Mouse (Mus musculus) liver, postnatal 0 days (tissue): Measurements from ENCODE around the gene Zmat3. TPM values are rescaled to one million over a fixed set of nuclear protein-coding genes. Genes with fewer than 3 reads are reported as not detected.

Experiments used
- ATAC-seq: fragments of 200-750 bp; cut with Nextera tagmentation; 2 replicates; pipeline ENCODE4 v1.8.0; 2017; ENCODE audit warnings: mild to moderate bottlenecking, moderate library complexity
- DNase-seq: peaks from one replicate; pipeline ENCODE4 v3.0.0-alpha.2; 2016
- H3K27ac ChIP-seq: fragments of 300-500 bp; sonication (generic); 2 replicates; pipeline ENCODE4 v1.5.1; 2014; ENCODE audit warnings: antibody characterized with exemption, moderate library complexity, mild to moderate bottlenecking, low read depth
- H3K27me3 ChIP-seq: fragments of 300-500 bp; sonication (generic); 2 replicates; pipeline ENCODE4 v1.6.1; 2014; ENCODE audit warnings: low read length, control low read depth, mixed read lengths; ENCODE audit not compliant: insufficient read depth
- H3K36me3 ChIP-seq: fragments of 300-500 bp; sonication (generic); replicated peaks from 2 replicates; pipeline ENCODE4 v1.6.1; 2014; ENCODE audit warnings: mild to moderate bottlenecking, control low read depth, low read length, moderate library complexity, mixed read lengths; ENCODE audit not compliant: insufficient read depth
- H3K4me1 ChIP-seq: fragments of 300-500 bp; sonication (generic); 2 replicates; pipeline ENCODE4 v1.6.1; 2014; ENCODE audit warnings: antibody characterized with exemption, mild to moderate bottlenecking, control low read depth; ENCODE audit not compliant: insufficient read depth
- H3K4me2 ChIP-seq: fragments of 300-500 bp; sonication (generic); 2 replicates; pipeline ENCODE4 v1.6.1; 2014; ENCODE audit warnings: low read depth, mild to moderate bottlenecking, low read length, moderate library complexity, mixed read lengths
- H3K4me3 ChIP-seq: fragments of 300-500 bp; sonication (generic); 2 replicates; pipeline ENCODE4 v1.5.1; 2014; ENCODE audit warnings: low read depth, low read length
- H3K9ac ChIP-seq: fragments of 300-500 bp; sonication (generic); replicated peaks from 2 replicates; pipeline ENCODE4 v1.6.1; 2014; ENCODE audit warnings: mild to moderate bottlenecking, moderate library complexity
- H3K9me3 ChIP-seq: fragments of 300-500 bp; sonication (generic); 2 replicates; pipeline ENCODE4 v1.6.1; 2016; ENCODE audit warnings: mild to moderate bottlenecking, control low read depth, low read length, mixed read lengths
- CTCF ChIP-seq: sonication (generic); IDR thresholded peaks from 2 replicates; pipeline ENCODE4 v1.5.1; 2016; ENCODE audit warnings: antibody characterized with exemption, low read depth
- EP300 ChIP-seq: IDR thresholded peaks from 2 replicates; pipeline ENCODE4 v1.6.1; 2016; ENCODE audit warnings: antibody characterized with exemption, low read depth, mild to moderate bottlenecking
- WGBS: fragments of 180-500 bp; shearing (Covaris S2); extraction: QIAGEN DNeasy Blood & Tissue Kit; methylation state at CpG from one replicate; pipeline ENCODE4 v1.1.7; 2014; ENCODE audit not compliant: insufficient replicate concordance; 5-methylcytosine and 5-hydroxymethylcytosine counted together
- polyA plus RNA-seq: library from polyadenylated mRNA; unstranded; fragments of >200 nt; fragmentation: Nextera tagmentation; extraction: Ambion mirVana; gene quantifications from 2 replicates; pipeline ENCODE4 v1.2.1, GENCODE M21; 2015

Gene Zmat3
- 0.62 and 0.73 TPM in 2 replicates for polyA plus RNA-seq

DNA sequence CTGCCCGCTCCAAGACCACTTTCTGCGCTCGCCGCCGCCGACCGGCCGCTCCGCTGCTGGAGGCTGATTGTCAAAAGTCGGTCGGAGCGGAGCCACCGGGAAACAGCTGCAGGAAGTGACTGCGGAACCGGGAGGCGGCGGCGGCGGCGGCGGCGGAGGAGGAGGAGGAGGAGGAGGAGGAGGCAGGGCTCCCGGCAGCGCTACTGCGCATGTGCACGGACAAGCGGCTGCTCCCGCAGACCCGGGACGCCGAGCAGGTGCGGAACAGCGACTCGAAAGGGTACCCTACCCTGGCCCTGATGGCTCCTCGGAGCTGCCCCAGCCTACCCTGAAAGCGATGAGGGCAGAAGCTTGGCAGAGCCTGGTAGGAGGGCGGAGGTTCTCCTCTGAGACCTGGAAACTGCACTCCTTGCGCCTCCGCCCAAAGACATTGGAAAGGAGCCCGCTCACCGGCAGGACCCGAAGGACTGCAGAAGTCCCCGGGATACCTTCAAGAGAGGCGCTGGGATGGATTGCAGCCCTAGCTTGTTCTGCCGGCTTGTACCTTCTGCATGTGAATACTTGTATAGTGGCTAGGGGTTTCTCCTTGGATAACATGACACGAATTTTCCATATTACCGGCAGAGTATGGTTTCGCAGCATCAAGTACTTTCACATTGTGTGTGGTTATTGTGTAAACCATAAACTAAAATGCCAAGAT, at the start of gene Zmat3:
Zmat3 (minus strand) TSS at position 469 of the 700 bp plus-strand sequence.
- DNase-seq (peak; percentile 84), ATAC-seq (peak; percentile 84)
- Histone ChIP-seq H3K9ac (peak within 1 kb of the TSS; percentile 71), H3K27ac (peak within 1 kb of the TSS; percentile 52; the same call in 1 of the 2 replicates), H3K27me3 (no peaks in the 10 kb centered on the region), H3K4me3 (peak within 1 kb of the TSS; percentile 83), H3K4me1 (peaks cover 6% of the 10 kb centered on the region; the same call in 1 of the 2 replicates), H3K9me3 (no peaks in the 10 kb centered on the region), H3K4me2 (peak within 1 kb of the TSS; percentile 94), H3K36me3 (no peaks in the 10 kb centered on the region)
- 3% methylated on average over 24 of the region's 48 CpGs for WGBS
- no peak for TF ChIP-seq EP300
- TF ChIP-seq CTCF = no peak

GRCm38 (mm10) chr3:32414381-32414780, 48.6 kb upstream of the Zmat3 start:
- Histone ChIP-seq H3K4me1 (peaks cover 6% of the 10 kb centered on the region; the same call in 1 of the 2 replicates), H3K9ac (no peak overlapping the region), H3K27me3 (no peaks in the 10 kb centered on the region), H3K4me3 (no peak overlapping the region), H3K4me2 (no peak overlapping the region), H3K9me3 (no peaks in the 10 kb centered on the region), H3K36me3 (no peaks in the 10 kb centered on the region), H3K27ac (no peak overlapping the region)
- 58% methylated on average over 4 of the region's 4 CpGs for WGBS
- no peak for DNase-seq
- ATAC-seq = no peak
- TF ChIP-seq EP300 (no peak), CTCF (no peak)

DNA sequence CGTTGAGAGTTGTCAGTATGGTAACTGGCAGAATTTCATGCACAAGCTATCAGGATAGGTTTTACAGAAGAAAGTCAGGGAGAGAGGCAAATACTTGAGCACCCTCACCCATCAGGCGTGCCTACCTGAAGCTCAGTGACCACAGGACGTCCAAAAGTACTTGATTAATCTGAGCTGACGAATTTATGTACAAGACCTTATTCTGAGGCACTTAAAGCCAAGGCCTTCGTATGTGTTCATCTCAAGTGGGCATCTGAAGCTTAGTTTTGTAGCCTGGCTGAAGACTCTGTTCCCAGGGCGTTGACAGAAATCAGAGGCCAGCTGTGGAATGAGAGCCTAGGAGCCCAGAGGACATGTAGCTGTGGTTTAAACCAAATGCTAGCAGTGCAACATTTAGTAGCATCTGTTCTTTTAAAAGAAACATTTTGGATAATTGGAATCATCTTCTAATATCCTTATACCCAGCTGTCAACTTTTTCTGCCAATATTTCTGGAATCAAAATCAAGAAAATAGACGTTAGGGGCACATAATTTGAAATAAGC, 46.8 kb upstream of the Zmat3 start:
- TF ChIP-seq CTCF = no peak
- TF ChIP-seq EP300 = no peak
- no peak overlapping the region for H3K4me3 ChIP-seq
- no peaks in the 10 kb centered on the region for H3K27me3 ChIP-seq
- ATAC-seq (no peak), DNase-seq (no peak)
- H3K9me3 ChIP-seq = no peaks in the 10 kb centered on the region
- no peak overlapping the region for H3K4me2 ChIP-seq
- H3K4me1 ChIP-seq = peaks cover 10% of the 10 kb centered on the region; the same call in 1 of the 2 replicates
- no peak overlapping the region for H3K9ac ChIP-seq
- WGBS = 75% methylated on average over 7 of the region's 7 CpGs
- H3K36me3 ChIP-seq = no peaks in the 10 kb centered on the region
- no peak overlapping the region for H3K27ac ChIP-seq

DNA sequence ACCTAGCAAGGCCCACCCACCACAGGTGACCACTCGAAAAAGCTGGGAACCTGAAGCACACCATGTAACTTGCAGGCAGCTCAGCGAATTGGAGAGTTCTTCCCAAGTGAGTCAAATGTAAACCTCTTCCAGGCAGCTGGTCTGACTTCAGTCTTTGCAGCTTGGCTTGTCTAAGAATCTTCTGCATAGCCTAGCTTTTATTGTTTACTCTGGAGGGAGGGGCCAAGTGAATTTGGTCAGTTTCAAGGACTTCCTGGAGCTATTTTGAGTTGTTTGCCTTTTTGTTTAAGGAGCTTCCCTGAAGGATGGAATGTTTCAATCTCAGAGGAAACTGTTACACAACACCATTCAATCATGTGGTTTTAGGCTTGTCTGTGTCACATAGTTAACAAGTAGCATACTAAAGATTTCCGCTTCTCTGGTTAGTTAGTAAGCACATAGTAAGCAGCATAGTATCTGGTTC, 43.0 kb upstream of the Zmat3 start:
- 79% methylated on average over 3 of the region's 3 CpGs for WGBS
- no peak for ATAC-seq

DNA sequence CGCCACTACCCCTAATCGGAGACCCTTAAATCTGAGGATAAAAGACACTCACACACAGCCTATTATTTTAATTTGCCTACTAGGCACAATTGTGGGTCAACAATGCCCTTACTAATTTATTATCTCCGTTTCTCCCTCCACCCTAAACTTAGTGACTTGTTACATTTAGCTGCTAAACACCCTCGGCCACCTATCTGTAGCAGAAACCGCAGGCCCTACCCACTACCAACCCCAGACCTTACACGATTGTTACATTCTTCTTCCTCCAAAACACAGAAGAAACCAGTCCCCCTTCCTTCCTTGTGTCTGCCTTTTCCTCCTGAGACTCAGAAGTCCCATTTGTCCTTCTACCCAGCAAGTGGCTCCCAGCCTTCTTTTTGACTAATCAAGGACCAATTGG, 41.0 kb upstream of the Zmat3 start:
- Histone ChIP-seq H3K9me3 (no peaks in the 10 kb centered on the region), H3K27me3 (no peaks in the 10 kb centered on the region), H3K36me3 (no peaks in the 10 kb centered on the region), H3K27ac (no peak overlapping the region), H3K9ac (no peak overlapping the region), H3K4me2 (no peak overlapping the region), H3K4me3 (no peak overlapping the region), H3K4me1 (peaks cover 9% of the 10 kb centered on the region; the same call in 1 of the 2 replicates)
- WGBS = 51% methylated on average over 6 of the region's 6 CpGs
- TF ChIP-seq CTCF (no peak), EP300 (no peak)
- DNase-seq (no peak), ATAC-seq (no peak)

More for the DNA sequence above, 43.0 kb upstream of the Zmat3 start:
- H3K9me3 ChIP-seq = no peaks in the 10 kb centered on the region
- no peak overlapping the region for H3K4me2 ChIP-seq
- H3K4me3 ChIP-seq = no peak overlapping the region
- no peaks in the 10 kb centered on the region for H3K27me3 ChIP-seq
- no peak overlapping the region for H3K9ac ChIP-seq
- peaks cover 9% of the 10 kb centered on the region; the same call in 1 of the 2 replicates for H3K4me1 ChIP-seq
- no peak for TF ChIP-seq CTCF
- DNase-seq = no peak
- no peaks in the 10 kb centered on the region for H3K36me3 ChIP-seq
- H3K27ac ChIP-seq = no peak overlapping the region

GRCm38 (mm10) chr3:32405699-32406098, 39.9 kb upstream of the Zmat3 start:
- Histone ChIP-seq H3K9ac (no peak overlapping the region), H3K4me2 (no peak overlapping the region), H3K27me3 (no peaks in the 10 kb centered on the region), H3K4me3 (no peak overlapping the region), H3K36me3 (no peaks in the 10 kb centered on the region), H3K27ac (no peak overlapping the region), H3K4me1 (peaks cover 13% of the 10 kb centered on the region; the same call in 1 of the 2 replicates), H3K9me3 (no peaks in the 10 kb centered on the region)
- no peak for DNase-seq
- ATAC-seq = no peak
- no peak for TF ChIP-seq EP300
- no peak for TF ChIP-seq CTCF
- 51% methylated on average over 1 of the region's 1 CpGs for WGBS
